Mouse (Mus musculus) cerebral cortex, adult 2 months (tissue): ENCODE measurements around the gene Klhl22.

Source experiments
- WGBS: fragments of 180-500 bp; shearing (Covaris S2); methylation state at CpG from one replicate; pipeline ENCODE4 v1.1.7; 2018; 5-methylcytosine and 5-hydroxymethylcytosine counted together

Klhl22 gene

DNA sequence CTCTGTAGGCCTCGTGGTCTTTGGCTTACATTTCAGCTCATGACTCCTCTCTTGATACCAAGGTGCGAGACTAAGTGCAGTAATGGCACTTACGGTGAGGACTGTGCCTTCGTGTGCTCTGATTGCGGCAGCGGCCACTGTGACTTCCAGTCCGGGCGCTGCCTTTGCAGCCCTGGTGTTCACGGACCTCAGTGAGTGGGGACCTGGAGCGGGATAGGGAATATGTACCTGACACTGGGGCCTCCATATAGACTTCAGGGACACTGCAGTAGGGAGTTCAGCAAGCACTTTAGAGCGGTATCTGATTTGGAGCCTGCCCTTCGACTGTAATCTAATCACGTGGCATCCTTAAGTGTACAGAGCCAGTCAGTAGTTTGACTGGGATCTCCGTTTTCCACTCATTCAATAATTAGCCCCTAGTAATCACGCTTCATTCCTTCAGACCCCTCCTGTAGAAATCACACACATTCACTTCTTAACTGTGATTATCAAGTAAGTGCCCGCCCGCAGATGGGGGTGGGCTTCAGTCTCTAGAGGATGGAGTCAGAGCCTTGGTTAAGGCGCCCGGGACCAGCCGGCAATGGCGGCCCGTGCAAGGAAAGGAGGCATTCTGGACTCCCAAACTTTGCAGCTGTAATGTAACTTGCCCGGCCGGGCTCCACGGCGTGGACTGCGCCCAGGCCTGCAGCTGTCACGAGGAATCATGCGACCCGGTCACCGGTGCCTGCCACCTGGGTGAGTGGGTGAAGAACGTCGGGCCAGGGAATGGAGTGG, 44.4 kb downstream of the Klhl22 start:
- WGBS = 34% methylated on average over 33 of the region's 33 CpGs

- WGBS = 6% methylated on average over 33 of the region's 33 CpGs
Measured at GRCm38 (mm10) chr16:17804449-17804912, 45.1 kb downstream of the Klhl22 start.

- 28% methylated on average over 7 of the region's 7 CpGs for WGBS
Measured at GRCm38 (mm10) chr16:17804982-17805381, 45.6 kb downstream of the Klhl22 start.

DNA sequence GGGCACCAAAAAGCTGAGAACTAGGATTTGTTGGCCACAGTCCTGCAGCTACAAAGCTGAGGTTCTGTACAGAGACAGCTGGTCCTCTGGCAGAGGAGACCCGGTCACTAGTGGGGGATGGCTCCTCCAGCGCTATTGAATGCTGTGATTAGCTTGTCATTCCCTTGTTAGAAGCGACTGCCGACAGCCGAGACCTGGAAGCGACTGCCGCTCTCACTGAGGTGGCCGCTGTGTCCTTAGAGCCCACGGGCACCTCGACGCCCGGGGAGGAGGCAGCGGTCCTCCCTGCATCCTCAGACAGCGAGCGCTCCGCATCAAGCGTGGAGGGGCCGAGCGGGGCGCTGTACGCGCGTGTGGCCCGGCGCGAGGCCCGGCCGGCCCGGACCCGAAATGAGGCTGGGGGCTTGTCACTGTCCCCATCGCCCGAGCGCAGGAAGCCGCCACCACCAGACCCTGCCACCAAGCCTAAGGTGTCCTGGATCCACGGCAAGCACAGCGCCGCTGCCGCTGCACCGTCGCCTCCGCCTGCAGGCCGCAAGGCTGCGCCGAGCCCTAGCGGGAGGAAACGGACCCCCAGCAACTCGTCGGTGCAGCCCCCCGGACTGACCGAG, 47.3 kb downstream of the Klhl22 start:
- WGBS = 7% methylated on average over 50 of the region's 50 CpGs

DNA sequence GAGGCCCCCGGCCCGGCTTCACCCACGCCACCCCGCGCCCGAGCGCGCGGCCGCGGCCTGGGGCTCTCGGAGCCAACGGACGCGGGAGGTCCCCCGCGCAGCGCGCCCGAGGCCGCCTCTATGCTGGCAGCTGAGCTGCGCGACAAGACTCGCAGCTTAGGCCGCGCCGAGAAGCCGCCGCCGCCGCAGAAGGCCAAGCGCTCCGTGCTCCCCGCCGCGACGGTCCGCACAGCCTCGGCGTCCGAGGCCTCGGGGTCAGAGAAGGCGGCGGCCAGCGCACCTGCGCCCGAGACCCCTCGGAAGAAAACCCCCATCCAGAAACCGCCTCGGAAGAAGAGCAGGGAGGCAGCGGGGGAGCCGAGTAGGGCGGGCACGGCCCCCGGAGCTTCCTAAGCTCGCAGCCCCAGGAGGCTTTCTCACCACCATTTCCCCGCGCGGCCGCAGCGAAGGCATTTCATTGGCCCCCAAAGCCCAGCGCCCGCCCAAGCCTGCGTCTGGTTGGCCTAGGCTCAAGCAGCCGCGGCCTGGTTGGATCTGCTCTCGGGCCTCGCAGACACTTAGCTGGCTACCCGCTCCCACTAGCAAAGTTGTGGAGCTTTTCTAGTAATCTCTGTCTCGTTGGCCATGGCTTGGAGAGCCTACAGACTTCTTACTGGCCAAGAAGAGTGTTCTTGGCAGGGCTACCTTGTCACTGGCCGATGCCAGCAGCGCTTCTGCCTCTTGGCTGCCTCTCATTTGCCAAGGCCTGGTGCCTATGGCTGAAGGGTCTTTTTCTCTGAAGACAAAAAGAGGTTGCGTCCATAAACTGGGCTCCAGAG, 48.0 kb downstream of the Klhl22 start:
- 5% methylated on average over 73 of the region's 73 CpGs for WGBS

DNA sequence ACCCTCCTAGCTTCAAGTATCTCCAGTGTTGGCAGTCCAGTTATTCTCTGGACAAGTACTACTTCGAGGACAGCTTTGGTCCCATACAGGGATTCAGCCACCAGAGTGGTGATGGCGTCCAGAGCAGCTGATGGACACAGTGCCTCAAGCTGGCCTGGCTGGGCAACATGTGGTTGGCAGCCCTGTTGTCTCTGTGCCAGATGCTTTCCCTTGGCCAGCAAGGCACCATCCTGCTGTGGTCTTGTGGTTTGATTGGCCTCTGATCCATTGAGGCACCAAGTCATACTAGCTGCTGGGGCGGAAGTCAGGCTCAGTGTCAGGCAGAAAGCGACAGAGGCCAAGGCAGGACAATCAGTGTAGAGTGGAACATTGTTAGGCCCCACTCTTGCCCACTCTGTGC, 49.7 kb downstream of the Klhl22 start:
- WGBS = 89% methylated on average over 4 of the region's 4 CpGs

- WGBS = 54% methylated on average over 7 of the region's 7 CpGs
Measured at GRCm38 (mm10) chr16:17809711-17810110, 50.3 kb downstream of the Klhl22 start.

GRCm38 (mm10) chr16:17812120-17812519, 52.7 kb downstream of the Klhl22 start:
- WGBS = 8% methylated on average over 5 of the region's 5 CpGs

DNA sequence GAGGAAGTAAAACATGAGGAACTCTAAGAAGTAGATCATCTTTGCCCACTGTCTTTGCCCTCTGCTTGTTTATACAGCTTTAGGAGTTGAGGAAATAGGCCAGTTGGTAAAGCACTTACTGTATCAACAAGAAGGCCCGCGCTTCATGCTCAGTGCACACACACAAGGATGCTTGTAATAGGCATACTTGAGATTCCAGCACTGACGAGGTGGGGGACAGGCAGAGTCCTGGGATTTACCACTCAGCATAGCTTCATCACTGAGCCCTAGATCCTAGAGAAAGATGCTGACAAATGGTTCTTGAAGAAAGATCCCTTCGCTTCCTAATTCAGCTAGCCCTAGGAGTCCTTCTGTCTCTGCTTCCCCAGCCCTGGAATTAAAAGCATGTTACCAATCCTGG, 53.8 kb downstream of the Klhl22 start:
- WGBS = 69% methylated on average over 4 of the region's 4 CpGs

DNA sequence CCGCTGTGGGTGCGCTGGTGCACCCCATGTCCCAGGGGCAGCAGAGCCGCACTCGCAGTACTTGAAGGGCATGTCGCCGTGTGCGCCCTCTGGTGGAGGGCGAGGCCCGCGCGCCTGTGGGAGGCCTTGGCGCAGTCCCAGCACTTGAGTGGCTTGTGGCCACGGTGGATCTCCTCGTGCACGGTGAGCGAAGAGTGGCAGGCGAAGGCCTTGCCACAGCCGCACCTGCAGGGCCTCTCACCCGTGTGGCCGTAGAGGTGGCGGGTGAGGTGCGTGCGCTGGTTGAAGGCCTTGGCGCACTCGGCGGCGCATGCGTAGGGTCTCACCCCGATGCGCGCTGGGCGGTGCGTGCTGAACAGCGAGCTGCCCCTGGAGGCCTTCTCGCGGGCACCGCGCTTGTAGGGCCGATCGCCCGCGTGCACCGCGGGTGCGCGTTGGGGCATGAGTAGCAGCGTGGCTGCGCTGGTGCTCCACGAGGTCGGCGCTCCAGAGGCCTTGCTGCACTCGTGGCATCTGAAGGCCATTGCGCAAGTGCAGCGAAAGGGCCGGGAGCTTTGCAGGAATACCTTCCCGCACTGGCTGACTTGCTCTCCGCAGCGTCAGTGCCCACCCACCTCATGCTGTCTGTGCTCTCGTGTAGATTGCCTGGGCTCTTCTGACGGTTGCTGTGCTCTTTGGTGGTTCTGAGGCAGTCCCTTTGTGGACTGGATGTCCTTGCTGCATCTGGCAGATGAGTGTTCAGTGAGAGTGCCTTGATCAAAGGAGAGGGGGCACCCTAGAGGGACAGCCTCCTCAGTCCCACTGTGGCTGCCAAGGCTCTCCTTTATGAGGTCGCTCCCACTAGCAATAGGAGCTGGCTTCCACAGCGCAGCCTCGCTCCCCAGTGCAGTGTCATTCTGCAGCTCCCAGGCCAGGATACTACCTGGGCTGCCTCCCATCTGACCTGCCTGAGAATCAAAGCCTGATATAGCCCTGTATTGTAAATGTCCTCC, 56.3 kb downstream of the Klhl22 start:
- 3% methylated on average over 63 of the region's 63 CpGs for WGBS

DNA sequence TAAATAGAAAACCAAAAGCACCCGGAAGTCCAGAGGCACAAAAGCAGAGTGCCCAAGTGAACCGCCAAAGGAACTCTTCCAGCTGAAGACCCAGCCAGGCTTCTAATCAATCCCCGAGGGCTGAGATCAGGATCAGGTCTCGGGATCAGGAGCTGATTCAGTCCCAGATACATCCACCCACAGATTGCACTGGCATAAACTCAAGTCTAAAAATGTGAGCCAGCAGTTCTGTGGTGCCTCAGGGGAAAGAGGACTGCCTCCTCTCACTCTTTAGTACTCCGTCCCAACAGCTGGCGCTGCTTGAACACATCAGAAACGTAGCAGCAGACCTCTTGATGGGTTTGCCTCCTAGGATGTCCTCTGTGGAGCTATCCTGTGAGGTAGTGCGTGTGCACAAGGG, 57.1 kb downstream of the Klhl22 start:
- 72% methylated on average over 8 of the region's 8 CpGs for WGBS

- WGBS = 94% methylated on average over 2 of the region's 2 CpGs
Measured at GRCm38 (mm10) chr16:17826500-17826899, 67.1 kb downstream of the Klhl22 start.

DNA sequence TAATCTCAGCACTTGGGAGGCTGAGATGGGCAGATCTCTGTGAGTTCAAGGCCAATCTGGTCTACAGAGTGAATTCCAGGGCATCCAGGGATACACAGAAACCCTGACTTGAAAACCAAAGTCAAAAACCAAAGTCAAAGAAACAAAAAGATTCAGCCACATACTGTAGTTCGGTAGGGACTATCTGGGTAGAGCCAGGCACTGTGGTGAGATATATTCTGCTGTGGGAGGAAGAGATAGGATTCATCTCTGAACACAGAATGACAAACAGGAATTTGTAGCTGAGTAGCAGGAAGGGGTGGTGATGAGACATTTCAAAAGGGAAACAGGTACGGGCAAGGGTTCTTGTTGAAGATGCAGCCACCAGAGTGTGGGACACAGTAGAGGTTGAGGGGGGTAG, 68.8 kb downstream of the Klhl22 start:
- 88% methylated on average over 2 of the region's 2 CpGs for WGBS

- 89% methylated on average over 3 of the region's 3 CpGs for WGBS
Measured at GRCm38 (mm10) chr16:17828867-17829266, 69.4 kb downstream of the Klhl22 start.

GRCm38 (mm10) chr16:17830385-17831178, 71.2 kb downstream of the Klhl22 start:
- WGBS = 74% methylated on average over 10 of the region's 10 CpGs

DNA sequence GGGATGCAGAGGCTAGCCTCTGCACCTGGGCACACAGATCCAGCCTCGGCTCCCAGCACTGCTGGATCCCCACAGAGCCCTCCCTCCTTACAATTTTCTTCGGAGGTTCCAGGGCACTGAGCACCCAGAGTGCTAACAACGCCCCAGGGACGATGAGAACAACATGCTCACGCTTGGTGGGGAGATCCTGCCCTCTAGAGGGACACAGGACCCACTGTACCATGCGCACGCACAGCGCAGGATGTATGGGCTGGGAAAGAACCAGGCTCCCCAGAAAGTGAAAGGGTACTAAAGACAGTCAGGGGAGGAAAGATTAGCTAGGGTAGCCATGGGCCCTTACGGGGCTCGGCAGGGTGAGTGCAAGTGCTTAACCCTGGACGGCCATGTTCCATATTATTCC, 72.4 kb downstream of the Klhl22 start:
- WGBS = 36% methylated on average over 11 of the region's 11 CpGs

- WGBS = 23% methylated on average over 7 of the region's 7 CpGs
Measured at GRCm38 (mm10) chr16:17832821-17833220, 73.4 kb downstream of the Klhl22 start, which contains the start of gene B830017H08Rik. Gene B830017H08Rik, plus strand, starts transcription at chr16:17833121.

DNA sequence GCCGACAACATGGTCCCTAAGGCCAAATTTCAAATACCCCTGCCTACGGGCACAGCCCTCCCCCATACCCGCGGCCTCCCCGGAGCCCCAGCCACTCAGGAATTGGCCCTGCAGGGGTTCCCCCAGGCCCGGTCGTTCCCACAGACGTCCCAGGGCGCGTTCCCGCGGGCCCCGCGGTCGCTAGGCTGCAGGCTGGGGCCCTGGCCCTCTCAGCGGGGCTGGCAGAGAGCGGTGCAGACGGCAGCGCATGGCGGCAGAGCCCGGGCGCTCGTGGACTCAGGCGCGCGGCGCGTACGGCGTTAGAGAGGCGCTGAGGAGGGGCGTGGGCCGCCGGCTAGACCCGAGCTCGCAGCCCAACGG, 73.9 kb downstream of the Klhl22 start:
- WGBS = under 1% methylated on average over 36 of the region's 37 CpGs

DNA sequence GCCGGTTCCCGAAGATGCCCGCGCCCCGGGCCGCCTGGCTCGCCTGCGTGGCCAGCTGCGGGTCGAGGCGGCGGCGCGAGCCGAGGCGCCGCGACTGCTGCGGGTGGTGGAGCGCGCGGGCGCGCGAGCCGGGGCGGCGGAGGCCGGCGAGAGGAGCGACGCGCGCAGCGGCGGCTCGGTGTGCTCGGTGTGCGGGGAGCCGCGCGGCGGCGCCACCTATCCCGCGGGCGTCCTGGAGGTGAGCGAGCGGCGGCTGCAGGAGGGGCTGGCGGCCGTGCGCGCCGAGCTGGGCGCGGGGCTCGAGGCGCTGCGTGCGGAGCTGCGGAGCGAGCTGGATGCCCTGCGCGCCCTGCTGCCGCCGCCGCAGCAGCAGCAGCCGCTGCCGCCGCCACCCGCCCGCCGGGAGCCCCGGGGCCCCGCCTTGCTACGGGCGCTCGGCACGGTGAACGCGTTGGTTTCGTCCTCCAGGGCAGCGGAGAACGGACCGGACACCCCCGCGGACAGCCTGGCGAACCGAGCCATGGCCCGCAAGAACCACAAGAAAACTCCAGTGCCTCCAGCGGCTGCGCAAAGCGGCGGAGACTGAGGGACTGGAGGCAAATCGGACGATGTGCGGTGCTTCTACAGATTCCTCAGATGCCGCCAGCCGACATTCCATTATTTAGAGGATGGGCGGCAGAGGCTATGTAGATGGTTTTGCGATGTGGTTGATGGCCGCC, 74.4 kb downstream of the Klhl22 start:
- under 1% methylated on average over 98 of the region's 103 CpGs for WGBS

DNA sequence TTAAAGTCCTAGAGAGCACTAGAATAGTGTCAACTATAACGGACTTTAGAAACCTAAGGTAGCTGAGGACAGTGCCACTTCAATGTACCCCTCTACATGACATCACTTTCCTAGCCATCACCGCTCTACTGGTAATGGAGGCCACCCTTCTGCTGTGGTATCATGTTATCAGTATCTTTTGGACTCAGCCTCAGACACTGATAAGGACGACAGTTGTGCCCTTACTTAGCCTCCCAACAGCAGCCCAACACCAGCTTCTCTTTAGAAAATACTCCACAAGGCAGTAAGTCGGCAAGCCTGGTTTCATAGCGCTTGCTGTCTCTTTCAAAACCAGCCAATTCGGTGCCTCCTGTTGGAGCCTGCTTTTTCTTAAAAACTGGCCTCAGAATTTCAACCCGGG, 75.1 kb downstream of the Klhl22 start:
- 37% methylated on average over 7 of the region's 7 CpGs for WGBS
